Mouse (Mus musculus): ENCODE results near the gene Fam214a.

GRCm38 (mm10) chr9:74989990-74990389 lies 37.3 kb downstream of the Fam214a start:
- TF ChIP-seq POLR2A (IDR thresholded peaks at IDR 0.05; ENCODE audit: low read depth, low read length) (no peak), CTCF (IDR thresholded peaks at IDR 0.05; ENCODE audit: borderline replicate concordance, insufficient read depth, low read length) (no peak)

Data from embryonic fibroblast, embryonic 13.5 days (primary cell).